Mouse (Mus musculus) lung, adult 2 months (tissue): ENCODE data around the gene Hist1h1b.
A peak's percentile ranks its signal among the peaks of the same experiment; 100 is the strongest.
"Not testable (repeated sequence)": the region's sequence is repeated elsewhere in the genome, so short reads cannot be mapped to it uniquely, and the experiment has no call there.

ENCODE experiments used
- CTCF ChIP-seq: fragments of 200-500 bp; IDR thresholded peaks from 2 replicates; pipeline ENCODE4 v1.5.1; 2011; ENCODE audit warnings: mild to moderate bottlenecking, low read length, control low read depth; ENCODE audit not compliant: insufficient read depth
- POLR2A ChIP-seq: fragments of 200-500 bp; IDR thresholded peaks from 2 replicates; pipeline ENCODE4 v1.6.1; 2011; ENCODE audit warnings: low read depth, mild to moderate bottlenecking, control low read depth, low read length, borderline replicate concordance; ENCODE audit errors: extremely low read depth

GRCm38 (mm10) chr13:21753524-21754285, 26.7 kb downstream of the Hist1h1b start, which contains the start of the genes Hist1h2ak and Hist1h2bn:
- peak; percentile 48; the same call in 1 of the 2 replicates for TF ChIP-seq POLR2A
- not testable (repeated sequence) for TF ChIP-seq CTCF
